Mouse (Mus musculus) skeletal muscle tissue, adult 2 months (tissue): ENCODE data around the gene Abcc3.
"Not testable (repeated sequence)": the region's sequence is repeated elsewhere in the genome, so short reads cannot be mapped to it uniquely, and the experiment has no call there.

ENCODE experiments used
- DNase-seq: peaks from one replicate; pipeline ENCODE4 v3.0.0-alpha.2; 2012; ENCODE audit warnings: low read depth, low spot score

The Abcc3 gene

DNA sequence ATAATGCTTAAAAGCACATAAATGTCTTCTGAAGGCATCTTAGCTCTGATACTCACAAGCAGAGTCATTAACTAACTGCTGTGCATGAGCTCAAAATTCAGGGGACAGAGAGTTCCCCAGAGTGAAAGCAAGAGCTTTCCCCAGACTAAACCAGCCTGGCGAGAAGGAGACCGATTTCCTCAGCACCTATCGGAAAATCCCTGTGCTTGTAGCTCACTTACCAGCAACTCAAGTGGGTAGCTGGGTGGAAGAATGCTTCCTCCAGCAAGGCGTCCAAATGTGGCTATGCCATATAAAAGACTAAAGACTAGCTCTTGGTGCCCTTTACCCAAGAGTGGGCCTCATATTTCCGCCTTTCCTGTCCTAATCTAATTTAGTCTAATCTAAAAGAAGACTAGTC, 9.9 kb upstream of the Abcc3 start:
- no peak for DNase-seq

DNA sequence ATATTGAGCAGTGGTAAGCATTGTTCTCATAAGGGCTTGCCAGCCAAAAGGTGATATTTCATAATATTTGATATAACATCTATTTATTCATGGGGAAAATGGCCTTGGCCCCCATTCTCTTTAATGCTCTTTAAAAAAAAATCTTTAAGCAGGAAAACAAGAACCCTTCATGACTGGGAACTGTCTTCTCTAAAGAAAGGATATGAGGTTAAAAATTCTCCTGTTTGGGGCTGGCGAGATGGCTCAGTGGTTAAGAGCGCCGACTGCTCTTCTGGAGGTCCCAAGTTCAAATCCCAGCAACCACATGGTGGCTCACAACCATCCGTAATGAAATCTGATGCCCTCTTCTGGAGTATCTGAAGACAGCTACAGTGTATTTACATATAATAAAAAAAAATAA, 9.2 kb upstream of the Abcc3 start:
- DNase-seq, result not testable (repeated sequence)

DNA sequence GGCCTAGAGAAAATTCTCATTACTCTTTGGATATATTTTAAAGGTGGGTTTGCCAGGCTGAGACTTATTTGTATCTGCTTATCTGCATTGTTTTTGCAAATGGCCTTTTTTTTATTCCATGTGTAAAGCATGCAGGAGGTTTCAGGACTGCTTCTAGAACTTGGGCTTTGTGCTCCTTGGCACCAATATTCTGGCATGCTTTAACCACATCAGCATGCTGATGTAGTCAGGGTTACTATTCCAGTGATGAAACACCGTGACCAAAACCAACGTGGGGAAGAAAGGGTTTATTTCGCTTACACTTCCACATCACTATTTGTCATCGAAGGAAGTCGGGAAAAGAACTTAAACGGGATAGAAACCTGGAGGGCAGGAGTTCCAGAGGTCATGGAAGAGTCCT, 8.2 kb upstream of the Abcc3 start:
- DNase-seq, result no peak

DNA sequence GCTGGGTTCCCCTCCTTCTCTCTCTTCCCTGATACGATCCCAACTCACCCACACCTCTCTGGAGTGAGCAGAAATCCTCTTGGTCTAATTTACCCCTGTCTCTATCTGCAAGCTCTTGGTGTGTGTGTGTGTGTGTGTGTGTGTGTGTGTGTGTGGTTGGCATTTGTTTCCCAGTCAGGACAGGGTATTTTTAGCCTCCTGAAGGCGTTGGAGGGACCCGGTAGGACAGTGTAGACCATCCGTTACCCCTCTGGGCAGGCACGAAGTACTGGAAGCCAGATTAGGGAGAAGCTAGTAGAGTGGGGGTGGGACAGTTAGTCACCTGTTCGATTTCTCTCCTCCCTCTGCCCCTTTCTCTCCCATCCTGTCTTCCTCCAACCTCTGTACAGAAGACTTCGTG, 1.3 kb upstream of the Abcc3 start:
- no peak for DNase-seq

DNA sequence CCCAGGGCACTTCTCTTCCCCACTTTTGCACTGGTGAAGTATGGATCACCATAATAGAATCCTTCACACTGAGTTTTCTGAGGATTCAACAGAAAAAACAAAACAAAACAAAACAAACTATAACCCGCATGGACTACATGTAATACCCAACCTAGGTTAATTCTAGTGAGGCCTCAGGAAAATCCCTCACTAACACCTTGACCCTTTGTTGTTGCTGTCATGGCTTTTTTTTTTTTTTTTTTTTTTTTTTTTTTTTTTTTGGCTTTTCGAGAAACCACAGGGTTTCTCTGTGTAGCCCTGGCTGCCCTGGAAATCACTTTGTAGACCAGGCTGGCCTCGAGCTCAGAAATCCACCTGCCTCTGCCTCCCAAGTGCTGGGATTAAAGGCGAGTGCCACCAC, 693 bp upstream of the Abcc3 start:
- not testable (repeated sequence) for DNase-seq

DNA sequence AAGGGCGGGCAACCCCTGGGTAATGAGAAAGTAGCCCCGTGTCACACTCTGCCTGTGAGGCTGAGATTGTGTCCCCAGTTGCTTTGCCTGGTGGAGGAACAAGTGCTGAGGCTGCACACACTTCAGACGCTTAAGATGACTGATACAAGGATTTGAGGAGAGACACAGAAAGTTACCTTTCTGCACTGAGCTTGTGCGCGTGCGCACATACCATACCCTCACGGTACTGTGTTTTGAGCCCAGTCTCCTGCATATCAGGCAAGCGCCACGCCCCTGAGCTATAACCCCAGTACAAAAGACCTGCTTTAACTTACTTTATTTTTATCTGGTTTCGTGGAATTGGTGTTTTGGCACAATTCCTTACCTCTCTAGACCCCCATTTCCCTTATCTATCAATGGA, 1.1 kb downstream of the Abcc3 start:
- DNase-seq, result no peak

DNA sequence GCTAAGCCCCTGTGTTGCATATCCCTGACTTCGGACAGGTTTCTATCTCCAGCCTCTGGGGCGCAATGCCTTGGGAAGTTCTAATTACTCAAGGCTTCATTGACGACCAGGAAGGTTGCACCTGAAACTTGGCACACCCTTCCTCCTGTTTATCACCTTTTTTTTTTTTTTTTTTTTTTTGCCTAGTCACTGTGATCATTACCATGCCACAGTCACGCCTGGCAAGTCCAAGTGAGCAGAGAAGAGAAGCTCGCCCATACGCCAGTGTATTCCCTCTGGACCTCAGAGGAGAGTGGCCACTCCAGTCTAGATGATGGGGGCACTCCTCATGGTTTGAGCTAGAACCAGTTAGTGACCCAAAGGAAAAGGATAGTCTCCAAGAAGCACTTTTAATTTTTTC, 2.0 kb downstream of the Abcc3 start:
- no peak for DNase-seq

DNA sequence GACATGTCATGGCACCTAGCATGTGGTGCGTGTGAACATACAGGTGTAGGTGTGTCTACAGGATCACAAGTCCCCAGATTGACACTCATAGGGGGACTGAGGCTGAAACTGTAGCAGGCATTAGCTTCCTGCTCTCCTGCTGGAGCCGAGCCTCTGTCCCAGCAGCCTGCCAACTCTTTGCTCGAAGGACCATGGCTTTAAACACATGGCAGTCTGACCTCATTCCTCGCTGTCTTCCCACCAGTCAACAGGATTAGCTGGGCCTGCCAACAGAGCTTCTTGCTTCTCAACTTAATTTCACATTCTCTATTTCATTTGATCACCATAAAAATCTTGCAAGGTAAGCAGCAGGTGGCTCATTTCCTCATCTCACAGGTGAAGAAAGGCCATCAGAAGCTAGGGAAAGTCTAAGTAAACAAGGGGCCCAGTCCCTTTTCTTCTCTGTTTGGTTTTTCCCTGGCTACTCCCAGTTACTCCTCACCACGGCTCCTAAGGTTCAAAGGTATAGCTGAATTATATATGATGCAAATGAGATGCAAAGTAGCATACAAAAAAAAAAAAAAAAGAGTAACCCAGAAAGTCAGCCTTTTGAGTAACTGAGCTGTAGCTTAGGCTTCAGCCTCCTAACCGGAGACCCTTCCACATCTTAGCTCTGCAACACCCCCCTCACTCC, 2.9 kb downstream of the Abcc3 start:
- no peak for DNase-seq

DNA sequence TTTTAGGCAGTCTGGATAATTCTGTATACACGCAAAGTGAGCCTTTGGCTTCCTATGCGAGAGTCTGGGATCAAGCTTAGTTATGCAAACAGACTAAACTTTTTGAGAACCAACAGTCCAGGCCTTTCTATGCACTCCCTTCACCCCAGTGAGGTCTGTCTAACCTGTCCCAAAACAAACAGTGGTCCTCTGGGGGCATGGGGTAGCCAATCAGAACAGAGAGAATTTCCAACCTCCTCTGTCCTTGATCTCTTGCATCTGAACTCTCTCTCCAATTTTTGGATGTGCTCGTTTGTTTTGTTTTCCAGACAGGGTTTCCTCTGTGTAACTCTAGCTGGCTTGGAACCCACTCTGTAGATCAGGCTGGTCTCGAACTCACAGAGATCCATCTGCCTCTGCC, 3.8 kb downstream of the Abcc3 start:
- DNase-seq, result no peak

DNA sequence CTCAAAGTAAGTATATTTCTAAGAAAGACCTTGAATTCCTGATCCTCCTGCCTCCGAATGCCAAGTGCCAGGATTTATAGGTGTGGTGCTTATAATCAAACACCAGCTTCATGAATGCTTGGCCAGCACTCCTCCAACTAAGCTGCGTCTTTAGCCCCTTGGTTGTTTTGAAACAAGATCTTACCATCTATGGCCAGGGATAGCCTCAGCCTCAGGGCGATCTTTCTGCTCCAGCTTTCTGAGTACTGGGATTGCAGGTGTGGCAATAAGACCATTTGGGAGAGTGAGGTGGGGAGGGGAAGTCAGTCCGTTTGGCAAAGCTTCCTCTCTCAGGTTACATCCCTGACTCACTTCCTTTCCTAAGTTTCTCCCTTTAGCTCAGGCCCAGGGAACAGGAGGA, 5.0 kb downstream of the Abcc3 start:
- DNase-seq, result no peak

DNA sequence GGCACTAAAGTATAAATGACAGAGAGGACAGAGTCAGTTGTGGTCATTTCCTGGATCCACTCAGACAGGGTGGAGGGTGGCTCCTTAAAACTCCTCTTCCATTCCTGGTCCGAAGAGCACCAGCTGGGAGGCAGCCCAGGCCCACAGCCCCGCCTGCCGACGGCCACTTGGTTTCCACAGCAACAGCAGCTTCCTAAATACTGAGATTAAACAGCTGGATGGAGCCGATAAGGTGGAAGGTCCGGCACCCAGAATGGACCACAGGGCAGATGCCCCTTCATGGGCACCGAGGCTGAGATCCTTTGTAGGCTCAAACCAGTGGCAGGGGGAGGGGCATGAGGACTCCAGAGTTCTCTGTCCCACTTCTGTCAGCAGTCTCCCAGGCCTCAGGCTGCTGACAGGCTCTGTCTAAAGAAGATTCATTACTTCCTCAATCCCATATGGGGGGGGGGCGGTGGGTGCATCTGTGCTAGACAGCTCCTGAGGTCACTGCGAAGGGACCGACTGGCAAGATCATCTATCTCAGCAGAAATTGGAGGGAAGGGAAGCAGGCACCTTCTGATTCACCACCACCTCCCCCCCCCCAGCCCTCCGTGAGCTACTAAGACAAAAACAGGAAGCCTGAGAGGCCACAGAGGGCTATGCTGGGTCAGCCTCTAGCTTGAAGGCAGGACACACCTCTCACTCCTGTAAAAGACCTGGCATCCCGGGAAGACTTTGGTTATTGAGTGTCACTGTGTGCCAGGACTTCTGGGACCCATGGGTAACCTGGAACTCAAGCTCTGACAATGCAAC, 6.6 kb downstream of the Abcc3 start:
- DNase-seq, result peak; percentile 35

DNA sequence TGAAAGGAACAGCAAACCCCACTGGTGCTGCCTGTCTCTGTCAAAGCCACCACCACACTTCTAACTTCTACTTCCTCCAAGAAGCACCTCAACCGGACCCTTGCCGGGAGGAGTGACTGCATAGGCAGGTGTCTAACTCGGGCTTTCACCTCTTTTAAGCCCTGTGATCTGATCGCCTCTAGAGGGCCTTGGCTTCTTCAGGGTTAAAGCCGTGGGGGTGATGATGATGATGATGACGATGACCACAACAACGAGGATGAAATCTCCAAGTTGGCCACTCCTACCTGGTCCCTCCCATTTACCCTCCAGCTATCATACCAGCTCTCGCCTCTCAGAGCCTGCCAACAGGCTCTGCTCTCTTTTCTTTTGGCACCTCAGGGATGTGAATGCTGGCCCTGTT, 13.1 kb downstream of the Abcc3 start:
- no peak for DNase-seq

DNA sequence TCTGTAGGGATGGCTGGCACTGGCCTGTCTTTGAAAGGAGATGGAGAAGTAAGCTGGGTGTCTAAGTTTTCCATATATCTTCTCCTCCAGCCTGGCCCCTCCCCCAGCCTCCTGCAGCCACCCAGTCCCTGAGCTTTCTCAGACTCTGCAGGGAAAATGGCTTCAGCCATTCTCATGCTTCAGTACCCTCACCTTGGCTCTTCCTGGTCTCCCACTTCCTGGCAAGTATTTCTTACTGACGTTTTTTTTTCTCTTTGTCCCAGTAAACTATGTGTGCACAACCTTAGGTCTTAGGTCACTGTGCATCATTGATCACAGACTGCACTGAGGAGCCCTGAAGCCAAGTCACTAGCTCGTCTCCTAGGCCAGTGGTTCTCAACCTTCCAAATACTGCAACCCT, 13.7 kb downstream of the Abcc3 start:
- no peak for DNase-seq

DNA sequence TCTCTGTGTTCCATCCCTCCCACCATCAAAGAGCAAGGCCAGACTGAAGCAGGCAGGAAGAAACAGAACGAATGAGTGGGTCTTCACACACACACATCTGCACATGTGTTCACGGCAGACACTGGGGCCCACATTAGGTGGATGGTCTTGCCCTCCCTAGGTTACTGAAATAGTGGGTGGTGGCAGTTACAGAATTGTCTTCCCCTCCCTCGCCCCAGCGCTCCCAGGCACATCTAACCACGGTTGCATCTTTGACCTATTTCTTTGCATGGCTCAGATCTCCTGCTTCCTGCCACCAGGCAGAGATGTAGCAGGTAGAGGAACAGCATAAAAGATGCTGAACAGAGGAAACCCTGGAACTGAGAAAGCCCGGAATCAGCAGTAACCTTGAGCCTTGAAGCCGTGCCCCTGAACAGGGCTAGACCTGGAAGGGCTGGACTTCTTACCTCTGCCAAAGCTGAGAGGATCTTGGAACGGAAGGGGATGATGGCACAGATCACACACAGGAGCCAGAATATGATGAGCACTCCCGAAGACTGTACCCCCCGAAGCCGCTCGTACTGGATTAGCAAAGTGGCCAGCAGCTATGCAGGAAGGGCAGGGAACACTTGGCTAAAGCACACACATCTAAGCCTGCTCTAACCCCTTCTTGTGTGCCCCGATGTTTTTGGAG, 18.4 kb downstream of the Abcc3 start:
- DNase-seq, result no peak

DNA sequence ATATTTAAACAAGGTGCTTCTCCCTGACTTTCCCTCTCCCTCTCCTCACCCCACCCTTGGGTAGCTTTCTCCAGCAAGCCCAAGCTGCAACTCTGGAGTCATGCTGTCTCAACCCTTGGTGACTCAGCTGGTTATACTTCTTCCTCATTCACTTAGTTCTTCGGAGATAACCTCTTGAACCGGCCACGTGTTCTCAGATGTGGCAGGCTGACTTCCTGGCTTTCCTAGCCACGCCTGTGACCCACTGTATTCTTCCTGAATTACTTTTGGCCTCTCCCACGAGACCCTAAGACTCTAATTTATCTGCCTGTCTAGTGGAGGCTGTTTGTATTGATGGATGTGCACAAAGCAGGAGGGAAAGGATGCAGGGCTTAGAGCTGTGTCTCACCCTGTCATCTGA, 22.0 kb downstream of the Abcc3 start:
- DNase-seq, result no peak

DNA sequence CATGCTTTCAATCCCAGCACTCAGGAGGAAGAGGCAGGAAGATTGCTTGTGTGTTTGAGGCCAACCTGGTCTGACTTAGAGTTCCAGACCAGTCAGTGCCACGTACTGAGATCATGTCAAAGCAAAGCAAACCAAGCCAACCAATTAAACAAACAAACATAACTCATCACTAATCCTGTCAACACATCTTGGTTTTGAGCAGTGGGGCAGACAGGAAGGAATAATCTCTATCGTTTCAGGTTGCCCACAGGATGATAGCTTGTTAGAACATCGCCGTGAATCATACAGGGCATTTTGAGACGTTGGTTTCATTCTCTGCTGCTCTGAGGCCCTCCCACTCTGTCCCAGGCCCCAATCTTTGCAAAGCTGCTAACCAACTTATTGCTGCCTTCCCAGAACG, 22.8 kb downstream of the Abcc3 start:
- no peak for DNase-seq

DNA sequence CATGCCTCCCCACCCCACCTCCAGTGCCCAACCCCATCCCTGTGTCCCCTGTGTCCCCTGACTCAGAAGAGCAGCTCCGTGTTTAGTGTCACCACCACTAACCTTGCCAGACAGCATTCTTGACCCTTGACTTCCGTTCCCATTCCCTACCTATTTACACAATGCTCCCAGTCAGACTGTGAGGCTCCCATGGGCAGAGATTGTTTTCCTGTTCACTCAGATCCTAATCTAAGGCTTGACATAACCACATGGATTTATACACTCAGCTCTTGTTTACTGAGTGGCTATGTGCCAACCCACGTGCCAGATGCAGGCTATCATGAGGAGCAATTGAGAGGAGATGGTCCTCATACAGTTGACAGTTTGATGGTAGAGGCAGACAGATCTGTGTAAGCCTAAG, 27.5 kb downstream of the Abcc3 start:
- no peak for DNase-seq

DNA sequence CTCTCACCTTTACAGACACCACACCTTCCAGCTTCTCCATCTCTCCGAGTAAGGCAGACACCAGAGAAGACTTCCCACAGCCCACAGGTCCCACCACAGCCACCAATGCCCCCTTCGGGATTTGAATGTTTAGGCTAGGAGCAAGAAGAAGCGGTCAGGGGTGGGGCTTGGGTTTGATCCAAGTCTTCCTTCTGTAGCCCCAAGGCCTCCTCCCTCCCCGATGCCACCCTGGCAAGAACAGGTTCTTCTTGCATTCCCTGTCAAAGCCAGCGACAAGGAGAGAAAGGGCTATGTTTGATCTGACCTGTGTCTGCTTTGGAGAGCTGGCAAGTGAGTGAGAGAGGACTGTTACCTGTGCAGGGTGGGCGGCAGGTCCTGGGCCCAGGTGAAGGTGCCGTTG, 29.1 kb downstream of the Abcc3 start:
- DNase-seq, result no peak

DNA sequence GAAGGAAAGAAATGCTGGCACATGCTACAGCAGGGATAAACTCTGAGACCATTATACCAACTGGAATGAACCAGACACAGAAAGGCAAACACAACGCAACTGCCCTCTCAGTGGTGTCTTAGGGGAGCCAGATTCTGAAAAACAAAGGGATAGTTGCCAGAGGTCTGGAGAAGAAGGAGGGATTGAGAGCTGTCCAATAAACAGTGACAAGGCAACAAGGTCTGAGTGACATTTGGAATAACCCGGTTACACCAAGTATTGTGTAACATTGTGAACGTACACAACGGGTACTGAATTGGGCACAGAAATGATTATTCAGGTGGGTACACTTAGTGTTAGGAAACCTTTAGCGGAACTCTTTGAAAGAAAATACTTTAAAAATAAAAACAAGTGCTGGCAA, 30.7 kb downstream of the Abcc3 start:
- no peak for DNase-seq

DNA sequence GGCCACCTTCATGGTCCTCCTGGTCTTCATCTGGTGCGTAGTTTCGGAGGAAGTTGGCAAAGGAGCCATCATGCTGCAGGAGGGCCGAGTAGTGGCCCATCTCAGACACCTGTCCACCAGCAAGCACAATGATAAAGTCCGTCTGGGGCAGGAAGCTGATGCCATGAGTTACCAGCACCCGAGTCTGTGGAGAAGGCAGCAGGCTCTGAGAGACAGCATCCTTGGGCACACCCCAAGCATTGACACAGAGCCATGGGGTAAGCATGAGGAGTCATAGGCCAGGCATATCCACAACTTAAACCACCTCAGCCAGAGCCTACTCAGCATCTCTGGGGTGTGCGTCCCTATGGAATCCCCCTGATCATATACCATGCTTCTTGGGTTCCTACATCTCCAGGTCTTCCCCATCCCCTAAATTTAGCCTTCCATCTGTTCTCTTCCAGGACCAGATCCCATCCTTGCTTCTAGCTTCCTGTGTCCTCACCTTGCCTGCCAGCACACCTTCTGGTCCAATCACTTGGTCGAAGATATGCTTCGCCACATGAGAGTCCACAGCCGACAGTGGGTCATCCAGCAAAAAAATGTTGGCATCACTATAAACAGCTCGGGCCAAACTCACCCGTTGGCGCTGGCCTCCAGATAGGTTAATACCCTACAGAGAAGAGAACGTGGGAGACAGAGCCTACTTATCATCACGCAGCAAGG, 31.5 kb downstream of the Abcc3 start:
- DNase-seq, result no peak

DNA sequence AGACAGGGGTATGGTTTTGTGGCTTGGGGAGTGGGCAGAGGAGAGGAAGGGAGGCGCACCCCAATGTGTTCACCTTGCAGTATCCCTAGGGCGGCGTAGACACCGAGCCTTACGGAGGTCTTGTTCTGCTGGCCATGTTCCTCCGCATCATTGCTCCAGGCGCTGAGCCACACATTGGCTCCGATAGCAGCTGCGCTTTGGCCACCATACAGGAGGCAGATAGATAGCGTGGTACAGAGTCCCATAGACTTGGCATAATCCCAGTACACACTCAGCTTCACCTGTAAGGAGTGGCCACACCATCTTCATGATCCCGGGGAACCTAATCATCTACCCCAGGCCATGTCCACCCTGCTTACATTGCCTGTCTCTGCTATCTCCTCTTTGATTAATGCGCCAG, 33.6 kb downstream of the Abcc3 start:
- DNase-seq, result no peak

DNA sequence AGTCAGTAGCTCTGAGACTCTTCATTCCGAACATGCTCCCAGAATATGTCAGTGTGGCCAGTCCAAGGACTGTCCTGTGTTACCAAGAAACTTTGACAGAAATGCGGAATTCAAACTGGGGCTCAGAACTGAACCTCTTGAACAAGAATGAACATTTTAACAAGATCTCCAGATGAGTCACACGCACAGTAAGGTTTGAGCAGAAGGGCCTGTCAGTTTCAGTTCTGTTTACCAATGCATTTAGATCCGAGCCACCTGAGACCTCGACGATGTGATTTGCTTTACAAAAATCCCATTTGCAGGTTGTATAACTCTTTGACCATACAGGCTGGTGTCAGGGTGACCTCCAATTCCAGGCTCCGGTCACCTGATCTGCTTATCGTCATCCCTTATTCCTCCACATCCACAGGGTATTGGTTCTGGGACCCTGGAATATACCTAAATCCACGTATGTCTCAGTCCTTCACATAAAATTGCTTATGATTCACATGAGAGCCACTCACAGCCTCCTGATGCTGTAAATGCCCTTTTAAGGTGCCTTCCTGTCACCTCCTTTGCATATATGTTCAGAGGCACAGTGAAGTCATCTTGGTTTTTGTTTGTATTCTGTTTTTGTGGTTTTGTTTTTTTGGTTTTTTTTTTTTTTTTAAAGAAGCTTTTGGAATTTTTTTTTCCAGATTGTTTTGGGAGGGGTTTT, 37.1 kb downstream of the Abcc3 start:
- DNase-seq, result no peak
